Mouse (Mus musculus) CD8-positive naive resting alpha-beta T cell, adult 57 days (primary cell): ENCODE results near the gene Gm156. TPM values are rescaled to one million over a fixed set of nuclear protein-coding genes. Genes with fewer than 3 reads are reported as not detected.

Experiments used
- total RNA-seq: library from RNA; stranded (reverse); gene quantifications from one replicate; pipeline ENCODE4 v1.2.4, GENCODE M21; 2023

Gene Gm156
- not detected for total RNA-seq

DNA sequence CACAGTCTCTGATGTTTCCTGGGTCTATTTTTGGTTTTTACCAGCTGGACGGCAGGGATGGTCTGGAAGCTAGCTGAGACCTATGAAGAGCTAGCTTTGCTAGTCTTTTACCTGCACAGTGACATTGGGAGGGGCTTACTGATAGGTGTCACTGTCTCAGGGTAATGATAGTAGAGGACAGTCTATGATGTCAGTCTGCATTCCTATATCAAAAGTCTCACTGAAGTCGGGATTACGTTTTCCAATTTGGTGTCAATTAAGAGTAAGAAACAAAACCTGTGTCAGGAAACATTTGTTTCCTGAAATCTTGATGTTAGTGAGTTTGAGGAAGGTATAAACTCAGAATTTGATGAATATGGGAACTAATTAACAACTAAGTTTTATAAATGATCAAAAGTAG lies at the start of gene Gm156:
Gm156 (minus strand) TSS at position 101 of the 400 bp plus-strand sequence.

DNA sequence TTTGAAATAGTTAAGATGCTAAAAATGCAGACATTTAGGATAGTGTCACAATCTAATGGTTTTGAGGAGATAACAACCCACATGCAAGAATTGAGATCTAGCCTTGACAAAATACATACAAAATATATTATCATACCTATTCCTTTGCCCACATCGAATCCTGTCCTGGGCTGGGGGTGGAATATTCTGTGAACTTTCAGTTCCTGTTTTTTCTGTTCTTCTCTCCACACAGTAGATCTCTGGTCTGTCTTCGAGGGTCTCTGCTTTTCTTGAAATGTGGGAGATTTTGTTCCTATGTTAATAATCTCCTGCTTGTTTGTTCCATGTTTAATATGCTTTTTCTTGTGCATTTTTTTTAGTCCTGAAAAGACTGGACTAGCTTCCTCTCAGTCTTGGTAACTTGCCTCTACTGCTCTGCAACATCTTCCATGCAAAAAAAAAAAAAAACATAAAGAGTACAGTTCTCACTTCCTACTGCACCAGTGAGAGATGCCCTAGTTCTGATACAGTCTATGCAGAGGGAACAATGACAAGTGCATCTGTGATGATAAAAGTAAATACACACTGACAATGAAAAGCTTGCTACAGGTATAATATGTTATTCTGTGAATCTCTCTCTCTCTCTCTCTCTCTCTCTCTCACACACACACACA lies 43.9 kb downstream of the Gm156 start, which contains the start of gene Klri2:
Klri2 (minus strand) TSS at position 416 of the 653 bp plus-strand sequence.

GRCm38 (mm10) chr6:129717032-129717431 lies 67.0 kb downstream of the Gm156 start, which contains the start of gene Klri1:
Gene Klri1, minus strand, starts transcription at chr6:129717132.

Other genes starting within 250 kb of the Gm156 start
- gene Klre1, start 206.4 kb downstream of the Gm156 start, total RNA-seq: 0.77 TPM
- 205 TPM for gene Klrd1, start 192.5 kb downstream of the Gm156 start, total RNA-seq
- 2.4 TPM for gene Klrk1, start 160.4 kb downstream of the Gm156 start, total RNA-seq
- gene Klrc3, start 140.9 kb downstream of the Gm156 start, total RNA-seq: not detected
- gene Klrc2, start 123.6 kb downstream of the Gm156 start, total RNA-seq: 0.15 TPM
- 1.3 TPM for gene Klrc1, start 105.3 kb downstream of the Gm156 start, total RNA-seq
- 1.1 TPM for gene Klri1, start 67.1 kb downstream of the Gm156 start, total RNA-seq
- gene Klri2, start 43.8 kb downstream of the Gm156 start, total RNA-seq: 0.49 TPM
- gene Gm17631, start 78.4 kb upstream of the Gm156 start, total RNA-seq: not detected
- gene Klra17, start 92.4 kb upstream of the Gm156 start, total RNA-seq: 1.5 TPM
- gene Klra5, start 133.4 kb upstream of the Gm156 start, total RNA-seq: not detected
- not detected for gene Klra6, start 242.7 kb upstream of the Gm156 start, total RNA-seq